Mouse (Mus musculus) bone marrow, adult 2 months (tissue): Measurements from ENCODE around the gene Ephb1.

Source experiments
- CTCF ChIP-seq: fragments of 200-500 bp; IDR thresholded peaks from 2 replicates; pipeline ENCODE4 v1.5.1; 2011; ENCODE audit warnings: low read length, control low read depth; ENCODE audit not compliant: control insufficient read depth, insufficient read depth
- POLR2A ChIP-seq: fragments of 200-500 bp; IDR thresholded peaks from 2 replicates; pipeline ENCODE4 v1.6.1; 2011; ENCODE audit warnings: low read depth, mild to moderate bottlenecking, control low read depth, low read length, borderline replicate concordance; ENCODE audit not compliant: control insufficient read depth

DNA sequence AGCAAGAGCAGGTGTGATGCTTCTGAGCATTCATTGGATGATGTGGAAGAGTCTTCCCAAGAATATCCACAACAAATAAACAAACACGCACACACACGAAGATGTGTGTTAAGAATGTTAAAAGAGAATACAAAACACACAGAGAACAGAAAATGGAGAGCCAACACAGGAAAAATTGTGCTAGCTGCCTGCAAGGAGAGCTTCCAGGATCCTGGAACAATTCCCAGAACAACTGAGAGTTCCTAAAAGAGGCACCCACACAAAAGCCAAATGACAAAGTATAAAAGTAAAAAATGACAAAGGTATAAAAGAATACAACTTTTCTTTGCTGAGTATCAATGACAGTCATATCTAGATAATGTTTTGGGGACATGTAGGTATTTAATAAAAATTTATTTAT lies 11.0 kb upstream of the Ephb1 start:
- TF ChIP-seq CTCF: no peak
- no peak for TF ChIP-seq POLR2A
